Mouse (Mus musculus) ES-Bruce4 (cell line): ENCODE data around the gene Spatc1l. TPM values are rescaled to one million over a fixed set of nuclear protein-coding genes. Genes with fewer than 3 reads are reported as not detected.

ENCODE experiments used
- H3K27ac ChIP-seq: 2 replicates; pipeline ENCODE4 v1.5.1; 2012; ENCODE audit warnings: low read length, inconsistent platforms; ENCODE audit not compliant: insufficient read depth
- H3K27me3 ChIP-seq: 2 replicates; pipeline ENCODE4 v1.6.1; 2012; ENCODE audit warnings: mild to moderate bottlenecking, low read length, inconsistent platforms; ENCODE audit not compliant: control insufficient read depth, poor library complexity, insufficient read depth, severe bottlenecking
- H3K36me3 ChIP-seq: 2 replicates; pipeline ENCODE4 v1.6.1; 2012; ENCODE audit warnings: inconsistent platforms, mild to moderate bottlenecking, low read length, moderate library complexity; ENCODE audit not compliant: control insufficient read depth, poor library complexity, insufficient read depth, severe bottlenecking
- H3K4me1 ChIP-seq: one replicate; pipeline ENCODE4 v1.8.1; 2011; ENCODE audit warnings: low read length; ENCODE audit not compliant: control insufficient read depth, insufficient read depth
- H3K4me3 ChIP-seq: 2 replicates; pipeline ENCODE4 v1.5.1; 2011; ENCODE audit warnings: low read depth, mild to moderate bottlenecking, low read length
- H3K9ac ChIP-seq: 2 replicates; pipeline ENCODE4 v1.6.1; 2012; ENCODE audit warnings: low read depth, mild to moderate bottlenecking, inconsistent platforms; ENCODE audit not compliant: poor library complexity, severe bottlenecking
- H3K9me3 ChIP-seq: replicated peaks from 2 replicates; pipeline ENCODE4 v1.6.1; 2012; ENCODE audit warnings: mild to moderate bottlenecking, low read length, inconsistent platforms; ENCODE audit not compliant: control insufficient read depth, poor library complexity, insufficient read depth, severe bottlenecking
- CTCF ChIP-seq: IDR thresholded peaks from one replicate; pipeline ENCODE4 v1.8.1; 2011; ENCODE audit warnings: low read depth, low read length
- EP300 ChIP-seq: IDR thresholded peaks from 2 replicates; pipeline ENCODE4 v1.6.1; 2011; ENCODE audit warnings: low read depth, low read length; ENCODE audit not compliant: insufficient read depth
- POLR2A ChIP-seq: IDR thresholded peaks from one replicate; pipeline ENCODE4 v1.8.1; 2011; ENCODE audit warnings: low read length; ENCODE audit not compliant: insufficient read depth
- polyA plus RNA-seq: library from polyadenylated mRNA; stranded (reverse); fragments of >200 nt; gene quantifications from 2 replicates; pipeline ENCODE4 v1.2.4, GENCODE M21; 2011; ENCODE audit warnings: low read depth; ENCODE audit not compliant: missing spikeins, insufficient read depth, insufficient read length

Spatc1l gene
- polyA plus RNA-seq: not detected in 2 replicates

DNA sequence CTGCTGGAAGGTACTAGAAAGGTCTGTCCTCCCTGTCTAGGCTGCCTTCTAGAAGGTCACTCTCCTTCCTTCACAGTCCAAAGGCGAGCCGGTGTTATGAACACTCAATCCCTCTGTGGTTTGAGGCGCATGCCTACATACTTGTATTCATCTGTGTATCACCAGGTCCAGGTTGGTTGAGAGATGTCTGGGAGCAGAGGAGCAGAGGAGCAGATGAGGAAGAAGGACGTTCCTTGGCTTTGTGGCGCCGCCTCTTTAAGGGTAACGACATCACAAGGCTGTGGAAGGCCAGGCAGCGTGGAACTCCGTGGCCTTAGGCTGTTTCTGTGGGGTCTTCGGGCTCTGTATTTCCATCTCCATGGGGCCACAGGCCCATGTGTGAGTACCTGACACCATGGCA lies at the start of gene Spatc1l:
Gene Spatc1l, plus strand, starts transcription at position 301 of the 400 bp plus-strand sequence.
- Histone ChIP-seq H3K9me3 (no peaks in the 10 kb centered on the region), H3K9ac (no peak within 1 kb of the TSS), H3K4me1 (no peaks in the 10 kb centered on the region), H3K4me3 (no peak within 1 kb of the TSS), H3K27me3 (no peaks in the 10 kb centered on the region), H3K27ac (no peak within 1 kb of the TSS), H3K36me3 (no peaks in the 10 kb centered on the region)
- no peak for TF ChIP-seq EP300
- TF ChIP-seq POLR2A: no peak
- no peak for TF ChIP-seq CTCF

DNA sequence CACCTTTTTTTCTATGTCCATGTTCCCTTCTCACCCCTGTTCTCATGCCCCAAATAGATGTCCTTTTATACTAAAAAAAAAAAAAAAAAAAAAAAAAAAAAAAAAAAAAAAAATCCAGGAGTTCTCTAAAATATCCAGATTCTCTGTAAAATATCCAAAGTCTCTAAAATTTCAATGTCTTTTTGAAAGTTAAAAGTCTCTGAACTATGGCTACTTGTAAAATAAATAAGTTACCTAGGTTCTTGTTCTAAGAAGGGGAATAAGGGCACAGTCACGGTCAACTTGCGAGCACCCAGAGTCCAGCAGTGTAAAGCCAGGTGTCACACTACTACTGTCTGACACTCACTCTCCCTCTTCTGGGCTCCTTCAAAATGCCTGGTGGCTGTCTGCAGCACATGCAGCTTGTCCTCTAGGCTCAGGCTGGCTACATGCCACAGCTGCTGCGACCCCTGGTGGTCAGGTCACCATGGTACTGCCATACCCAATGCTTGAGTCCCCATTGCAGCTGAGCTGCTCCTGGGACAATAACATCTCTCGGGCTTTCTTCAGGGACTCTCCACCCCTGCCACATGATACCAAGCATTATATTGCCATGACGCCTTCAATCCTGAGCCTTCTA lies 49.0 kb upstream of the Spatc1l start:
- Histone ChIP-seq H3K9me3 (no peaks in the 10 kb centered on the region), H3K9ac (no peak overlapping the region), H3K27me3 (no peaks in the 10 kb centered on the region), H3K27ac (no peak overlapping the region), H3K4me3 (no peak overlapping the region), H3K36me3 (peaks cover 13% of the 10 kb centered on the region), H3K4me1 (no peaks in the 10 kb centered on the region)
- TF ChIP-seq EP300 (0 out of 2 replicates have a peak, but pooled peaks have one; percentile 43), CTCF (peak; percentile 96), POLR2A (no peak)

DNA sequence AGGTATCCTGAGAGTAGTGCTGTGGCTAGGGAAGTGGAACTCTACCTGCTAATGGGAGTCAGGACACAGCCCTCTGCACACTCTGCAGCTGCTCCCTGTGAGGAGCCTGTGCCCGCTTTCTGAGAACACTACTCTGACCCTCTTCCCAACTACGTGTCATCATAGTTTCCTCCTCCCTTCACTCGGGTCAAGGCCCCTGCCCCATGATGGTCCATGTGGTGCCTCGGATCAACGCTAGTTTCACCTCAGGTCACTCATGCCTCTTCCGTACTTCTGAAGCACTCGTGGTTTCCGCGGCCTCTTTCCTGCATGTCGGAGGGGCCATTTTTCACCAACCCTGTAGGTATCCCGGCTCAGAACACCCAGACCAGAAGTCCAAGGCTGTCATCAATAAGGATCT lies 31.1 kb upstream of the Spatc1l start:
- H3K27me3 ChIP-seq: no peaks in the 10 kb centered on the region
- H3K9ac ChIP-seq: no peak overlapping the region
- peak overlapping the region; percentile 76 for H3K4me3 ChIP-seq
- H3K9me3 ChIP-seq: no peaks in the 10 kb centered on the region
- H3K36me3 ChIP-seq: peaks cover 20% of the 10 kb centered on the region
- TF ChIP-seq POLR2A (no peak), EP300 (no peak), CTCF (no peak)
- no peak overlapping the region for H3K27ac ChIP-seq
- no peaks in the 10 kb centered on the region for H3K4me1 ChIP-seq

DNA sequence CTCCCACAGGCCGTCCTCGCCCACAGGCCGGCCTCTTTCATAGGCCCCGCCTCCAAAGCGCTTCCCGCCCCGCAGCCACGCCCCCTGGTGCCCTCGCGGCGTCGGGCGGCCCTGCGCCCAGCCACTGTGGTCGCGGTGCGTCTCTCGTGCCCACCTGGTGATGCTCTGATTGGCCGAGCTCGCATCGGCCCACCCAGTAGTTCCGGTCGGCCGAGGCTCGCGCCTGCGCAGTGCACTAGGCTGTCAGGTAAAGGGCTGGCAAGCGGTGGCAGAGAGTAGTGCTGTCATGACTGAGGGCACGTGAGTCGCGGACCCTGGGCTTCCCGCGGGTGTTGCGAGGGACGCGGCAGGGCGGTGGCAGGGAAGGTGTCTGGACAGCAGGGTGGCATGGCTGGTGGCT lies 30.7 kb upstream of the Spatc1l start, which contains the start of gene Lss:
Gene Lss, plus strand, starts transcription at position 214 of the 400 bp plus-strand sequence.
- no peak within 1 kb of the TSS for H3K27ac ChIP-seq
- TF ChIP-seq CTCF (no peak), POLR2A (peak; percentile 51), EP300 (0 out of 2 replicates have a peak, but pooled peaks have one; percentile 49)
- H3K27me3 ChIP-seq: no peaks in the 10 kb centered on the region
- peak within 1 kb of the TSS; percentile 81 for H3K4me3 ChIP-seq
- peak within 1 kb of the TSS; percentile 32 for H3K9ac ChIP-seq
- H3K9me3 ChIP-seq: no peaks in the 10 kb centered on the region
- no peaks in the 10 kb centered on the region for H3K4me1 ChIP-seq
- peaks cover 20% of the 10 kb centered on the region for H3K36me3 ChIP-seq

DNA sequence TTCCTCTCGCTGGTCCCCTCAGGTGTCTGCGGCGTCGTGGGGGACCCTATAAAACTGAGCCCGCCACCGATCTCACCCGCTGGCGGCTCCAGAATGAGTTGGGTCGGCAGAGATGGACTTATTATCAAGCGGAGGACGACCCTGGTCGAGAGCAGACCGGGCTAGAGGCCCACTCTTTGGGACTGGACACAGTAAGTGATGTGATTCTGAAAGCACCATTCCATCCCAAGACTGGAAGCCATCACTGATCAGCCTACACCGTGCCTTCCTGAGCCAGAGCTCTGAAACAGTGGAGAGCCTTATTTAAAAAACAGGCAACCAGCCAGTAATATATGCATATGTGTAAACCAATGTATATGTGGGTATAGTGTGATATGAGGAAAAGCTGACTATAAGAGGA lies 30.2 kb upstream of the Spatc1l start:
- TF ChIP-seq CTCF (no peak), POLR2A (no peak), EP300 (no peak)
- H3K9ac ChIP-seq: peak overlapping the region; percentile 32
- H3K9me3 ChIP-seq: no peaks in the 10 kb centered on the region
- H3K36me3 ChIP-seq: peaks cover 20% of the 10 kb centered on the region
- peak overlapping the region; percentile 81 for H3K4me3 ChIP-seq
- H3K4me1 ChIP-seq: no peaks in the 10 kb centered on the region
- no peaks in the 10 kb centered on the region for H3K27me3 ChIP-seq
- no peak overlapping the region for H3K27ac ChIP-seq

DNA sequence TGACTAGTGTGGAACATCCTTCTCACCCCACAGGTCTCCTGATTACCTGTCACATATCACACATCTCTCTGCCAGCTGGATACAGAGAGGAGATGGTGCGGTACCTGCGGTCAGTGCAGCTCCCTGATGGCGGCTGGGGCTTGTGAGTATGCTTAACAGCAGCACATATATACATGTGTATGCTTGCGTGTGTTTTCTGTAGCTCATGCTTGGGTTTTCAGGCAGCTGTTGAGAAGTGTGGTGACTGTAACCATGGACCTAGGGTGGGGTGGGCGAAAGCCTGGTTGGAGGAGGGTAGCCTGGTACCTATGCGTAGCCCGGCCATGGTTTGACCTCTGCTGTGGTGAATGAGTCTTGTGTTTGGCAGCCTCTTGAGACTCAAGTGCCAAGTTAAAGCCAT lies 26.5 kb upstream of the Spatc1l start:
- H3K27me3 ChIP-seq: no peaks in the 10 kb centered on the region
- TF ChIP-seq CTCF (no peak), POLR2A (no peak), EP300 (no peak)
- H3K27ac ChIP-seq: no peak overlapping the region
- H3K9me3 ChIP-seq: no peaks in the 10 kb centered on the region
- no peaks in the 10 kb centered on the region for H3K4me1 ChIP-seq
- no peak overlapping the region for H3K9ac ChIP-seq
- H3K4me3 ChIP-seq: no peak overlapping the region
- H3K36me3 ChIP-seq: peaks cover 28% of the 10 kb centered on the region
